In the genomic region with DNA sequence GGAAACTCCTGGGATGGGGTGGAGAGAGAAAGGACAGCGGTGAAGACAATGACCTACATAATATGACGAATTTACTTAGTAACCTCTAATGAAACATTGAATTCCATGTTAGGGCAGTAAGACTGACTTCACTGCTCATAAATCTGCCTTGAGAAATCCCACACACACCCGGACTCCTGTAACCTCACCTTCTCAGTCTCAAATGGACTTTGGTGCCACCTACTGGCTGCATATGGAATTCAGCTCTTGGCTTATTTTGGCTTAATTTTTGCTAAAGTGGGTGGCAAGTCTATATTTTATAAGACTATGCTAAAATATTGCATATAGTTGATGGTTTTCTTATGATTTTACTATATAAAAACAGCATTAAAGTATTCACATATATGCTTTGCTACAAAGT, we compare ENCODE assay signal across 9 mouse cellular contexts. TPM values are rescaled to one million over a fixed set of nuclear protein-coding genes. Genes with fewer than 3 reads are reported as not detected.
A peak's percentile ranks its signal among the peaks of the same experiment; 100 is the strongest.
DNase-seq lines count a peak whose midpoint lies in the region; ATAC-seq and TF ChIP-seq lines count a peak whose summit lies in the region.
"Had no signal": no experiment of that assay in that cellular context is flagged by ENCODE, and none has a peak within 500 bp of the region (broad histone marks: within the 10 kb centered on the region; RNA-seq: fewer than 3 reads in every experiment).

No protein-coding gene starts in this region.

- no peak for TF ChIP-seq POLR2A in liver, adult 2 months (IDR thresholded peaks at IDR 0.05; ENCODE audit: extremely low read depth, insufficient read depth, low read length)
- TF ChIP-seq POLR2A in limb, embryonic 14.5 days (IDR thresholded peaks at IDR 0.05; ENCODE audit: borderline replicate concordance, extremely low read depth, insufficient read depth, insufficient read length), result no peak

- WGBS in liver, adult 2 months, result 44% methylated on average over 3 of the region's 3 CpGs
- 45% methylated on average over 3 of the region's 3 CpGs for WGBS in liver, embryonic 11.5 days
- 53% methylated on average over 3 of the region's 3 CpGs for WGBS in limb, embryonic 14.5 days

- H3K36me3 ChIP-seq in liver, adult 2 months (ENCODE audit: control insufficient read depth, insufficient read depth, low read length), result no peaks in the 10 kb centered on the region
- no peaks in the 10 kb centered on the region for H3K36me3 ChIP-seq in liver, embryonic 11.5 days (ENCODE audit: control insufficient read depth, insufficient read depth, low read length)
- H3K36me3 ChIP-seq in limb, embryonic 14.5 days (ENCODE audit: control insufficient read depth, insufficient read depth, low read length), result no peaks in the 10 kb centered on the region

- no peak for ATAC-seq in liver, embryonic 11.5 days (replicated peaks; ENCODE audit: low FRiP score)
- peak; percentile 74 to 78; a peak in 3 of 4 replicates for ATAC-seq in hematopoietic stem cell, adult 5-6 weeks (replicated peaks in 1 of 2; ENCODE audit: insufficient read depth in 1 of 2, low FRiP score in 2 of 2, low TSS enrichment in 1 of 2, low read depth in 1 of 2, poor library complexity in 2 of 2, severe bottlenecking in 2 of 2)
- ATAC-seq in limb, embryonic 14.5 days (ENCODE audit: low FRiP score, low read depth), result no peak

- peak; percentile 60 for TF ChIP-seq CTCF in liver, adult 2 months (IDR thresholded peaks at IDR 0.05; ENCODE audit: low read depth, low read length)

- no peak overlapping the region for H3K9ac ChIP-seq in liver, adult 2 months (ENCODE audit: low read depth, low read length)
- H3K9ac ChIP-seq in liver, embryonic 11.5 days (ENCODE audit: low read depth, low read length), result no peak overlapping the region
- no peak overlapping the region for H3K9ac ChIP-seq in limb, embryonic 14.5 days (ENCODE audit: low read depth, low read length, severe bottlenecking)

- no peaks in the 10 kb centered on the region for H3K27me3 ChIP-seq in liver, adult 2 months (ENCODE audit: control insufficient read depth, insufficient read depth, low read length)
- no peaks in the 10 kb centered on the region for H3K27me3 ChIP-seq in liver, embryonic 11.5 days (replicated peaks; ENCODE audit: control insufficient read depth, insufficient read depth, low read length)
- no peaks in the 10 kb centered on the region for H3K27me3 ChIP-seq in limb, embryonic 14.5 days (ENCODE audit: control insufficient read depth, insufficient read depth, low read length)

- H3K79me2 ChIP-seq in liver, adult 2 months (ENCODE audit: control insufficient read depth, insufficient read depth, low read length), result no peaks in the 10 kb centered on the region

- no peak overlapping the region for H3K4me2 ChIP-seq in liver, embryonic 11.5 days
- H3K4me2 ChIP-seq in limb, embryonic 14.5 days (replicated peaks; ENCODE audit: low read depth, low read length, severe bottlenecking), result no peak overlapping the region

- no peaks in the 10 kb centered on the region for H3K4me1 ChIP-seq in liver, adult 2 months (ENCODE audit: control insufficient read depth, insufficient read depth, low read length)
- no peaks in the 10 kb centered on the region for H3K4me1 ChIP-seq in liver, embryonic 11.5 days (replicated peaks; ENCODE audit: control insufficient read depth, insufficient read depth, low read length)
- no peaks in the 10 kb centered on the region for H3K4me1 ChIP-seq in limb, embryonic 14.5 days (ENCODE audit: control insufficient read depth, insufficient read depth, low read length)

- no peak overlapping the region for H3K4me3 ChIP-seq in liver, adult 2 months (ENCODE audit: insufficient read depth, low read depth, low read length)
- H3K4me3 ChIP-seq in liver, embryonic 11.5 days (ENCODE audit: low read depth, low read length), result no peak overlapping the region
- H3K4me3 ChIP-seq in limb, embryonic 14.5 days (replicated peaks; ENCODE audit: low read length), result no peak overlapping the region

- no peak overlapping the region for H3K27ac ChIP-seq in liver, adult 2 months (replicated peaks; ENCODE audit: insufficient read depth, low read depth, low read length)
- no peak overlapping the region for H3K27ac ChIP-seq in liver, embryonic 11.5 days (ENCODE audit: low read depth, low read length)
- no peak overlapping the region for H3K27ac ChIP-seq in limb, embryonic 14.5 days (replicated peaks; ENCODE audit: low read depth, low read length)

- peak; percentile 44 for DNase-seq in liver, adult 2 months (ENCODE audit: extremely low read depth, low read depth, low spot score)
- DNase-seq in liver, embryonic 11.5 days (ENCODE audit: low spot score), result no peak
- DNase-seq in T-cell, adult 2 months (ENCODE audit: low spot score), result peak; percentile 67
- DNase-seq in cerebellum, postnatal 10 days, result peak; percentile 81 to 86
- DNase-seq in limb, embryonic 14.5 days (ENCODE audit: low spot score), result peak; percentile 46
- peak; percentile 42 for DNase-seq in retina, adult 2 months (ENCODE audit: low read depth, low spot score)
- DNase-seq in Muller cell, postnatal 12 days (ENCODE audit: inconsistent ontology term), result no peak

- no peaks in the 10 kb centered on the region for H3K9me3 ChIP-seq in liver, embryonic 11.5 days (ENCODE audit: control insufficient read depth, low read length)
- H3K9me3 ChIP-seq in limb, embryonic 14.5 days (ENCODE audit: control insufficient read depth, low read length), result no peaks in the 10 kb centered on the region

RNA-seq across cellular contexts. Expression of a gene that starts 16.4 kb away (rescaled TPM):
- total RNA-seq in liver, adult 2 months (2014; rRNA removed), result 0.07 and 0.09 TPM in 2 replicates
- polyA plus RNA-seq in liver, adult 2 months (2012; rRNA removed), result 0.09 TPM in 1 of 2 replicates, not detected in the other
- polyA plus RNA-seq in liver, embryonic 11.5 days (2014; fragmentation: Nextera tagmentation; extraction: Ambion mirVana), result 0.74 TPM in 2 replicates
- total RNA-seq in hematopoietic stem cell, adult 5-6 weeks (2017), result 0.89 and 0.94 TPM in 2 replicates
- 0.51 and 0.80 TPM in 2 replicates for polyA plus RNA-seq in limb, embryonic 14.5 days (2012; rRNA removed)
- polyA plus RNA-seq in limb, embryonic 14.5 days (2014; fragmentation: Nextera tagmentation; extraction: Ambion mirVana), result 0.77 and 0.97 TPM in 2 replicates
- total RNA-seq: gastrocnemius, adult 8-10 months had no signal

RNA-seq across cellular contexts. Expression of a gene that starts 32.6 kb away (rescaled TPM):
- 38.1 and 40.7 TPM in 2 replicates for total RNA-seq in liver, adult 2 months (2014; rRNA removed)
- polyA plus RNA-seq in liver, adult 2 months (2012; rRNA removed), result 18.3 and 21.0 TPM in 2 replicates
- 28.0 and 33.6 TPM in 2 replicates for polyA plus RNA-seq in liver, embryonic 11.5 days (2014; fragmentation: Nextera tagmentation; extraction: Ambion mirVana)
- total RNA-seq in hematopoietic stem cell, adult 5-6 weeks (2017), result 85.2 and 121 TPM in 2 replicates
- polyA plus RNA-seq in limb, embryonic 14.5 days (2012; rRNA removed), result 140 and 145 TPM in 2 replicates
- polyA plus RNA-seq in limb, embryonic 14.5 days (2014; fragmentation: Nextera tagmentation; extraction: Ambion mirVana), result 56.3 and 58.1 TPM in 2 replicates

RNA-seq across cellular contexts. Expression of a gene that starts 47.1 kb away (rescaled TPM):
- 67.5 and 68.2 TPM in 2 replicates for total RNA-seq in liver, adult 2 months (2014; rRNA removed)
- 25.0 and 28.5 TPM in 2 replicates for polyA plus RNA-seq in liver, adult 2 months (2012; rRNA removed)
- 93.6 and 96.2 TPM in 2 replicates for polyA plus RNA-seq in liver, embryonic 11.5 days (2014; fragmentation: Nextera tagmentation; extraction: Ambion mirVana)
- total RNA-seq in hematopoietic stem cell, adult 5-6 weeks (2017), result 26.8 and 32.9 TPM in 2 replicates
- 43.8 and 44.0 TPM in 2 replicates for polyA plus RNA-seq in limb, embryonic 14.5 days (2012; rRNA removed)
- polyA plus RNA-seq in limb, embryonic 14.5 days (2014; fragmentation: Nextera tagmentation; extraction: Ambion mirVana), result 94.1 and 98.4 TPM in 2 replicates

Comparison
In these comparisons a context has a peak if more than half of its experiments do, and no peak if none do; other contexts are left out.
1. DNase-seq: peak in liver, adult 2 months (single experiment), T-cell, adult 2 months (single experiment), cerebellum, postnatal 10 days (2 of 2), limb, embryonic 14.5 days (single experiment) and retina, adult 2 months (single experiment); none in liver, embryonic 11.5 days (single experiment) and Muller cell, postnatal 12 days (single experiment).
2. ATAC-seq: peak in hematopoietic stem cell, adult 5-6 weeks (2 of 2); none in liver, embryonic 11.5 days (single experiment) and limb, embryonic 14.5 days (single experiment).